Mouse (Mus musculus): ENCODE results near the gene Rpl38. TPM values are rescaled to one million over a fixed set of nuclear protein-coding genes. Genes with fewer than 3 reads are reported as not detected.
A peak's percentile ranks its signal among the peaks of the same experiment; 100 is the strongest.

Gene Rpl38
- total RNA-seq, 2 experiments from 2014 or later: 925 to 946 TPM

DNA sequence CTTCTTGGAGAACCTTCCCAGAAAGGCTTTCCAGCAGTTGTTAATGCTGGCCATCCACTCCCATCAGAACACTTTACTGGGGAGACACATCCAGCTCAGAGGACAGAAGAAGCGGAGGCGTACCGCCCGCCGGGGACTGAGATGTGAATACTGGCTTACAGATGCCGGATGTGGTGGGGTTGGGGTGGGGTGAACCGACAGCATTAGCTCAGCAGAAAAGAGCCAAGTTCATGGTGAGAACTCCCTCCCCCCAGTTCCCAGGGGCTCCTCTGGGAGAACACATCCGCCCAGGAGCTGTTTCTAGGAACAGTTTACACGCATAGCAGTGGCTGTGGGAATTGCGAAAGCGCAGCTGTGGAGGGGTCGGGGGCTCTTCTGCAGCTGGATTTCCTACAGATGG, 31.2 kb downstream of the Rpl38 start:
- no peak for DNase-seq (ENCODE audit: low spot score in 2 of 2)

DNA sequence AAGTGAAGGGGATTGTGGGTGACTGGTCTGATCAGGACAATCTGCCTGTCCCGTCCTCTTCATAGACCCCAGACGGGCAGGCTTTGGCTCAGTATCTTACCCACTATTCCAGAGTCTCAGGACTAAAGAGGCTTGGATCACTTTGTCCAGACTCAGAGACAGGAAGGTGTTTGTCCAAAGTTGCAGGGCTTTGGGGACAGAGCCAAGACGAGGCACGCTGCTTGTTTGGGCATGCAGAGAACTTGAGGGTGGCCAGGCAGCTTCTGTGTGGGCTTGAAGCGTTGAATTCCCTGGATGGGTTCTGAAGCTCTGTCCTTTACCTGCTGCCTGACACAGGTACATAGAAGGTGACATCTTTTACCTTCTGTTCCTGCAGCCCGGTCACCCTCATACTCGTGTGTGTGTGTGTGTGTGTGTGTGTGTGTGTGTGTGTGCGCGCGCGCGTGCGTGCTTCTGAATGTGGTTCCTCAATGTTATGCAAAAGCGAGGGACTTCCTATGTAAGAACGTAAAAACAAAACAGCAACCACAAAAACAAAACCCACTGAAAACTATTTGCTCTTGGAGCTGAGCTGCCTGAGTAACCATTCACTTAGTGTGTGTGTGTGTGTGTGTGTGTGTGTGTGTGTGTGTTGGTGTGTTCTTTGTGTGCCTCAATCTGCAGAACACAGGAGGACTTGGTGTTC, 34.1 kb downstream of the Rpl38 start:
- DNase-seq (ENCODE audit: low spot score in 2 of 2): no peak

DNA sequence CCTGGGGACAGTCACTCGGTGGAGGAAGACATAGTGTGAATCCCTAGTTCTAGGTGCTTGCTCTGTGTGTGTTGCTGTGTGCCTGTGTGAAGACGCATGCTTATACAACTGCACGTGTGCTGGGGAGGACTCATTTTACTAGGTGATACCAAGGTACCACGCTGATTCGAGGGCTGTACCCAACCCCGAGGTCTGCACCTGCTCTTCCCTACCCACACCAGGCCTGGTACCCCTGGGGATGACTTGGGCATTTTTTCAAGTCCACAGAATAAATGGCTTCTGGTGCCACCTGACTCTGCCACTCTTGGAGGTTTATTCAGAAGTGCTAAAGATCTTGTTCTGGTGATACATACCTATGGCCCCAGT, 34.7 kb downstream of the Rpl38 start:
- no peak for DNase-seq (ENCODE audit: low spot score in 2 of 2)

DNA sequence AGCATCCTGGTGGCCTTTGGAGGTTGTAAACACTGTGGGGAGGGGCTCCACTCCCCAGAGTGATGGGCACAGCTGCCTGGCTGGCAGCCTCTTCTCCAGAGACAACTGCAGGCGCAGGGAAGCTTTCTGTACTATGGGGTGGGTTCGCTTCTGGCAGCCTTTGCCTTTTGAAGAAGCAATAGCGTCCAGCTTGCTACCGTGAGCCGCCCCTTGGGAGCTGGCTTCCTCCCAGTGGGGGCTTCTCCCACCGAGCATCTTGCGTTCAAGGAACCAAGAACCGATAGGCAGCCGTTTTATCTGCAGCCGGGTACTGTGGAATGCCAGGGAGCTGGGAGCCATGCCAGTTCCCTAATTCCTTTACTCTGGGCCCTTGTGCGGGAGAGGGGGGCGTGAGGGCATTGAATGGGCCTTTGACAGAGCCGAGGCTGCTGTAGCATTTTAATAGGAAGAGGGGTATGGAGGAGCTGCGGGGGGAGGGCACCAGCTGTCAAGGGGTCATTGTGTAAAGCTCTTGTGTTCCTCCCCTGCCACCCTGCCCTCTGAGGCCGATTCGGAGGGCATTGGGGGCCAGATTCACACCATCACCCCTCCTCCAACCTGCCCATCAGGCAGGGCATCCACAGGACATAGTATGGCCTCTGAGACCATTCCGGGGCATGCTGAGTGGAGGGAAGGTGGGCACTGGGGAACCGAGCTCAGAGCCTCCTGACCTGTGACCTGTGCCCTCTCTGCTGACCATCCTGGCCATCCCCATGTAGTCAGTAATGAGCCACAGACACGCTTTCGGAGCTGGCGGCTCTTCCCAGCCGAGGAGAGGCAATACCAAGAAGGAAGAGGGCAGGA, 36.0 kb downstream of the Rpl38 start:
- DNase-seq (ENCODE audit: low spot score in 2 of 2): peak; percentile 44 to 82

DNA sequence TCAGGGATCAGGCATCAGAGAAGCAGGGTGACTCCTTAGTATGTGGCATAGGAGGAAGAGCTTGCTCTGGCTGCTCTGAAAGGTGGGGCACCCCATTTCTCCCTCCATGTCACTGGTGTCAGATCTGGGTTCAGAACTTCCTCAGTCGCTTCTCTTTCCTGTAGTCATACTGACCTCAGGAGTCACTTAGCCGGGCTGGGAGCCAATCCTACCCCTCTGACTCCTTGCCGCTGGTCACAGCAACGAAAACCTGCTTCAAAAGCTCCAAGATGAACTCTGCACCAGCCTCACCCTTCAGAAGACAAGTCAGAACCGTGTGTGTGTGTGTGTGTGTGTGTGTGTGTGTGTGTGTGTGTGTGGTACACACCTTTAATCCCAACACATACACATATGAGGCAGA, 38.0 kb downstream of the Rpl38 start:
- DNase-seq (ENCODE audit: low spot score in 2 of 2): no peak

DNA sequence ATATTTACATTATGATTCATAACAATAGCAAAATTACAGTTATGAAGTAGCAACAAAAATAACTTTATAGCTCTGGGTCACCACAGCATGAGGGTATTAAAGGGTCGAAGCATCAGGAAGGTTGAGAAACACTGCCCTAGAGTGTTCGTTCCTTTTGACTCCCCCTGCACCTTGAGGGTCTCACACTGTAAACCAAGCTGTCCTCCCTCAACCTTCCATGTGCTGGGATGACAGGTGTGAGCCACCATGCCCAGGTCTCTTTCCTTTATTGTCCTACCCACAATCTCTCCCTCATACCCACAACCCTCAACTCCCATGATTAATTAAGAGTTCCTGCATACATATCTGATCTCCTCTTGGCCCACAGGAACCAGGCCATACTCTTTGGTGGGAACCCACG, 43.1 kb downstream of the Rpl38 start:
- DNase-seq (ENCODE audit: low spot score in 2 of 2): no peak

DNA sequence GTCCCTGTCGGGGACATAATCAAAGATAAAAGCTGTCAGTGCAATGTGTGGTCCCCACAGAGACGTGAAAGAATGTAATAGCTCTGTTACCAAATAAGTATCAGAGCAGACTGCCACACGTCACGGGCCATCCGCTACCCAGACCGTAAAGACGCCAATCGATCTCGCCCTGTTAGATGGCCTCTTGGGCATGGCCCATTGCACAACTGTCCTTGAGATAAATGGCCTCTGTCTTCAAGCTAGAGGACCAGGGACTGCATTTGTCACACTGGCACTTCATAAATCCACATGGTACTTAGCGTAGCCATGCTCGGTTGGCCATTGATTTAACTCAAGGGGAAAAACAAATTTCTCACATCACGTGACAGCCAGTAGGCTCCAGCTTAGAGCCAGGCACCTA, 43.5 kb downstream of the Rpl38 start:
- DNase-seq (ENCODE audit: low spot score in 2 of 2): no peak

DNA sequence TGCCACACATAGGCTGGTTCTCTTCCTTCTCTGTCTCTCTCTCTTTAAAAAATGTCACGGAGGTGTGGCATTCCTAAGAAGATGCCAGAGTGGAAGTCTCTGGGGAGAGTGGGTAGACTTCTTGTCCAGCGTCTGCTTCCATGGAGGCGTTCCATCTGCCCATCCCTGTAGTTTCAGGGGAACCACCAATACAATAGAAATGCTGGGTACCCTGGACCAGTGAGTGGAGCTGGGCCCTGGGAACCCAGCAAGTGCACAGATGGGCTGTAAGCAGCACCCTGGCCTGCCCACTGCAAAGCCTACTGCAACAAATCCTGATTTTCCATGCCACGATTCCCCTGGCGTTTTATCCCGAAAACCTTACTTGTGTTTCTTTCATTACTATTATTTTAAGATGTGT, 46.2 kb downstream of the Rpl38 start:
- DNase-seq (ENCODE audit: low spot score in 2 of 2): peak; percentile 64 to 76

DNA sequence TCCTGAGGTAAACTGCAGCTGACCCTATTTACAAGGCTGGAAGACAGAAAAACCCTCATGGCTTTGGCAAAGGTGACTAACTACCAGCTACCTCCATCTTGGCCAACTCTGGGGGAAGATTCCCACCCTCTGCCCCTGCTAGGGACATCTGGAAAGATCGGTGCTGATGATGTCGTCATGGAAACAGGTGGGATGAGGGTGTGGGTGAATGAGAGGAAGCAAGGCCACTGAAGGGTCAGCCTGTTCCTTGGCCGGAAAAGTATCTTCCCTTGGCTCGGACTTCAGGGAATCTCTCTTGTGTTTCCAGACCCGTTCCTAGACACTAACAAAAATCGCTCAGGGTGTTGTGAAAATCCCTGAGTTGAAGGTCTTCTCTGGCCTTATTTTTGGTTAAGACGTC, 47.2 kb downstream of the Rpl38 start:
- no peak for DNase-seq (ENCODE audit: low spot score in 2 of 2)

DNA sequence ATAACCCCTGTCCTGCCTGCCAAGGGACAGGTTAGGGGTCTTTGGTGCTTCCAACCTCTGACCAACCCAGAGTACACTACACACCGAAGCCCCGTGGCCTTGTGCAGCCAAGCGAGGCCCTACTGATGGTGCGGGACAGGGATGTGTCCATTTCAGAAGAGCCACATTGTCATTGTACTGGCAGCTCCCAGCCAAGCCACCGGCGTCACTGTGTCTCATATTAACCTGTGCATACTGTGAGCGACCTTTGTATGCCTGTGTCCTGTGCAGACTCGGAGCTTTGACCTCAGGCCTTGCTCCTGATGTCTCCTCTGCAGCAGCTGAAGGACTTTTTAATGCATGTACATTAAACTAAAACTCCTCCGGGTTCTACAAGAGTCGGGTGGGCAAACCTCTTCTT, 52.2 kb downstream of the Rpl38 start:
- no peak for DNase-seq (ENCODE audit: low spot score in 2 of 2)

Other genes with a start within 250 kb of the Rpl38 start
- 10 to 100 TPM; 29.3 to 31.2 TPM for gene Ttyh2, start 6.9 kb downstream of the Rpl38 start, total RNA-seq (2021)
- 1 to 10 TPM; 1.6 to 2.1 TPM for gene Dnaic2, start 58.9 kb downstream of the Rpl38 start, total RNA-seq (2021)
- gene Kif19a, start 96.9 kb downstream of the Rpl38 start, total RNA-seq (2021): 1 to 10 TPM; 3.0 to 3.1 TPM
- gene Btbd17, start 127.4 kb downstream of the Rpl38 start, total RNA-seq (2021): 10 to 100 TPM; 18.7 to 23.2 TPM
- not detected for gene Gpr142, start 130.4 kb downstream of the Rpl38 start, total RNA-seq (2021)
- gene Gprc5c, start 182.6 kb downstream of the Rpl38 start, total RNA-seq (2021): 1 to 10 TPM; 3.3 to 3.7 TPM
- under 1 TPM; 0.41 to 0.50 TPM for gene Cd300a, start 221.5 kb downstream of the Rpl38 start, total RNA-seq (2021)

Data from layer of hippocampus, adult 18-20 months (tissue).